Mouse (Mus musculus) CD4-positive, CD25-positive, alpha-beta regulatory T cell (primary cell): ENCODE data around the gene Ank2. TPM values are rescaled to one million over a fixed set of nuclear protein-coding genes. Genes with fewer than 3 reads are reported as not detected.

Experiments
- polyA plus RNA-seq: library from polyadenylated mRNA; unstranded; fragments of 100-300 nt; shearing (Covaris generic); gene quantifications from one replicate; pipeline ENCODE4 v1.2.1, GENCODE M21; 2017

Gene Ank2
- 0.43 TPM for polyA plus RNA-seq

GRCm38 (mm10) chr3:127498742-127499400, at the start of gene Ank2:
TSS of gene Ank2 (minus strand) at chr3:127499350.

Other genes starting within 250 kb of the Ank2 start
- gene Larp7, start 54.0 kb upstream of the Ank2 start, polyA plus RNA-seq, result 52.9 TPM
- gene Zgrf1, start 54.1 kb upstream of the Ank2 start, polyA plus RNA-seq, result 3.6 TPM
- not detected for gene Neurog2, start 133.8 kb upstream of the Ank2 start, polyA plus RNA-seq